Mouse (Mus musculus) stomach, postnatal 0 days (tissue): ENCODE results near the gene Pbx2. TPM values are rescaled to one million over a fixed set of nuclear protein-coding genes. Genes with fewer than 3 reads are reported as not detected.

Experiments used
- ATAC-seq: fragments of 200-750 bp; cut with Nextera tagmentation; 2 replicates; pipeline ENCODE4 v1.8.0; 2017; ENCODE audit not compliant: low FRiP score, low TSS enrichment
- DNase-seq: peaks from one replicate; pipeline ENCODE4 v3.0.0-alpha.2; 2016; ENCODE audit warnings: low spot score
- H3K27ac ChIP-seq: fragments of 300-500 bp; sonication (generic); replicated peaks from 2 replicates; pipeline ENCODE4 v1.5.1; 2014; ENCODE audit warnings: mild to moderate bottlenecking, control low read depth
- H3K27me3 ChIP-seq: fragments of 300-500 bp; sonication (generic); 2 replicates; pipeline ENCODE4 v1.6.1; 2014; ENCODE audit warnings: low read length; ENCODE audit not compliant: control insufficient read depth, insufficient read depth
- H3K36me3 ChIP-seq: fragments of 300-500 bp; sonication (generic); 2 replicates; pipeline ENCODE4 v1.6.1; 2014; ENCODE audit warnings: low read length, mixed read lengths; ENCODE audit not compliant: control insufficient read depth, insufficient read depth
- H3K4me1 ChIP-seq: fragments of 300-500 bp; sonication (generic); replicated peaks from 2 replicates; pipeline ENCODE4 v1.6.1; 2014; ENCODE audit warnings: antibody characterized with exemption; ENCODE audit not compliant: control insufficient read depth, insufficient read depth
- H3K4me2 ChIP-seq: fragments of 300-500 bp; sonication (generic); replicated peaks from 2 replicates; pipeline ENCODE4 v1.6.1; 2014; ENCODE audit warnings: low read depth, mild to moderate bottlenecking, control low read depth, moderate library complexity
- H3K4me3 ChIP-seq: fragments of 300-500 bp; sonication (generic); 2 replicates; pipeline ENCODE4 v1.5.1; 2014; ENCODE audit warnings: low read depth, low read length, control low read depth
- H3K9ac ChIP-seq: fragments of 300-500 bp; sonication (generic); 2 replicates; pipeline ENCODE4 v1.6.1; 2014; ENCODE audit warnings: mild to moderate bottlenecking, low read length, control low read depth, mixed read lengths
- H3K9me3 ChIP-seq: fragments of 300-500 bp; sonication (generic); 2 replicates; pipeline ENCODE4 v1.6.1; 2016; ENCODE audit warnings: low read length; ENCODE audit not compliant: control insufficient read depth
- CTCF ChIP-seq: IDR thresholded peaks from 2 replicates; pipeline ENCODE4 v1.5.1; 2016; ENCODE audit warnings: antibody characterized with exemption, low read depth, mild to moderate bottlenecking, moderate library complexity
- EP300 ChIP-seq: optimal IDR thresholded peaks from 2 replicates; pipeline ENCODE3; 2016; ENCODE audit warnings: antibody characterized with exemption
- WGBS: fragments of 180-500 bp; shearing (Covaris S2); extraction: QIAGEN DNeasy Blood & Tissue Kit; methylation state at CpG from one replicate; pipeline ENCODE4 v1.1.7; 2014; 5-methylcytosine and 5-hydroxymethylcytosine counted together
- polyA plus RNA-seq: library from polyadenylated mRNA; unstranded; fragments of >200 nt; fragmentation: Nextera tagmentation; extraction: Ambion mirVana; gene quantifications from 2 replicates; pipeline ENCODE4 v1.2.1, GENCODE M21; 2015

The Pbx2 gene
- polyA plus RNA-seq, 1 experiment from 2014 or later: 4.3 TPM

- no peak for DNase-seq
- TF ChIP-seq CTCF (no peak), EP300 (no peak)
- Histone ChIP-seq H3K9ac (no peak overlapping the region), H3K9me3 (no peaks in the 10 kb centered on the region), H3K27me3 (no peaks in the 10 kb centered on the region), H3K4me1 (no peaks in the 10 kb centered on the region), H3K4me2 (no peak overlapping the region), H3K36me3 (no peaks in the 10 kb centered on the region), H3K27ac (no peak overlapping the region), H3K4me3 (no peak overlapping the region)
- WGBS: 85% methylated on average over 12 of the region's 12 CpGs
- no peak for ATAC-seq
Observed at GRCm38 (mm10) chr17:34582528-34582927, 8.5 kb upstream of the Pbx2 start.

GRCm38 (mm10) chr17:34583397-34583796, 7.7 kb upstream of the Pbx2 start:
- DNase-seq: no peak
- WGBS: 55% methylated on average over 7 of the region's 7 CpGs

GRCm38 (mm10) chr17:34583819-34584218, 7.2 kb upstream of the Pbx2 start:
- H3K4me3 ChIP-seq: no peak overlapping the region
- H3K4me2 ChIP-seq: no peak overlapping the region
- ATAC-seq (no peak), DNase-seq (no peak)
- no peak for TF ChIP-seq CTCF
- TF ChIP-seq EP300: no peak
- 82% methylated on average over 8 of the region's 8 CpGs for WGBS
- no peak overlapping the region for H3K9ac ChIP-seq
- no peaks in the 10 kb centered on the region for H3K36me3 ChIP-seq
- 0 out of 2 replicates have a peak, but pooled peaks cover 4% of the 10 kb centered on the region for H3K4me1 ChIP-seq
- no peaks in the 10 kb centered on the region for H3K9me3 ChIP-seq
- H3K27ac ChIP-seq: no peak overlapping the region
- H3K27me3 ChIP-seq: no peaks in the 10 kb centered on the region

More at GRCm38 (mm10) chr17:34583397-34583796, 7.7 kb upstream of the Pbx2 start:
- H3K27me3 ChIP-seq: no peaks in the 10 kb centered on the region
- no peak overlapping the region for H3K27ac ChIP-seq
- H3K4me1 ChIP-seq: 0 out of 2 replicates have a peak, but pooled peaks cover 4% of the 10 kb centered on the region
- H3K36me3 ChIP-seq: no peaks in the 10 kb centered on the region
- no peak overlapping the region for H3K9ac ChIP-seq
- no peak overlapping the region for H3K4me2 ChIP-seq
- H3K4me3 ChIP-seq: no peak overlapping the region
- H3K9me3 ChIP-seq: no peaks in the 10 kb centered on the region
- ATAC-seq: no peak
- TF ChIP-seq EP300 (no peak), CTCF (no peak)

GRCm38 (mm10) chr17:34585121-34585520, 5.9 kb upstream of the Pbx2 start:
- WGBS: 90% methylated on average over 8 of the region's 8 CpGs
- ATAC-seq: no peak

GRCm38 (mm10) chr17:34585877-34586771, 4.9 kb upstream of the Pbx2 start:
- Histone ChIP-seq H3K27ac (peak overlapping the region; percentile 45; the same call in 1 of the 2 replicates), H3K36me3 (no peaks in the 10 kb centered on the region), H3K9me3 (no peaks in the 10 kb centered on the region), H3K4me3 (peak overlapping the region; percentile 73), H3K9ac (peak overlapping the region; percentile 89), H3K4me2 (peak overlapping the region; percentile 99), H3K27me3 (no peaks in the 10 kb centered on the region), H3K4me1 (peaks cover 7% of the 10 kb centered on the region)
- 38% methylated on average over 32 of the region's 32 CpGs for WGBS
- DNase-seq (no peak), ATAC-seq (no peak)
- TF ChIP-seq EP300: no peak
- TF ChIP-seq CTCF: 0 out of 2 replicates have a peak, but pooled peaks have one; percentile 2

More at GRCm38 (mm10) chr17:34585121-34585520, 5.9 kb upstream of the Pbx2 start:
- TF ChIP-seq EP300 (no peak), CTCF (no peak)
- Histone ChIP-seq H3K27me3 (no peaks in the 10 kb centered on the region), H3K9me3 (no peaks in the 10 kb centered on the region), H3K9ac (no peak overlapping the region), H3K36me3 (no peaks in the 10 kb centered on the region), H3K27ac (no peak overlapping the region), H3K4me3 (no peak overlapping the region), H3K4me1 (peaks cover 4% of the 10 kb centered on the region; the same call in 1 of the 2 replicates), H3K4me2 (no peak overlapping the region)
- no peak for DNase-seq
